Mouse (Mus musculus) heart, embryonic 12.5 days (tissue): ENCODE measurements at regions not wholly inside any gene's neighbourhood (a gene's known extent, or its start where the extent isn't known, plus 50 kb on each side); places are given as distances from the start of the nearest gene placed in this dataset.
"Not testable (repeated sequence)": the region's sequence is repeated elsewhere in the genome, so short reads cannot be mapped to it uniquely, and the experiment has no call there.

Source experiments
- ATAC-seq: fragments of 200-750 bp; cut with Nextera tagmentation; 2 replicates; pipeline ENCODE4 v1.8.0; 2017; ENCODE audit warnings: moderate TSS enrichment, moderate library complexity; ENCODE audit not compliant: insufficient number of reproducible peaks, low FRiP score
- H3K27ac ChIP-seq: fragments of 300-500 bp; sonication (generic); 2 replicates; pipeline ENCODE4 v1.5.1; 2016; ENCODE audit warnings: mild to moderate bottlenecking, moderate library complexity; ENCODE audit not compliant: poor library complexity, severe bottlenecking
- H3K27me3 ChIP-seq: fragments of 300-500 bp; sonication (generic); replicated peaks from 2 replicates; pipeline ENCODE4 v1.6.1; 2016; ENCODE audit warnings: mild to moderate bottlenecking, moderate library complexity
- H3K36me3 ChIP-seq: fragments of 300-500 bp; sonication (generic); 2 replicates; pipeline ENCODE4 v1.6.1; 2016; ENCODE audit warnings: mild to moderate bottlenecking, moderate library complexity
- H3K4me1 ChIP-seq: fragments of 300-500 bp; sonication (generic); replicated peaks from 2 replicates; pipeline ENCODE4 v1.6.1; 2016; ENCODE audit warnings: mild to moderate bottlenecking
- H3K4me2 ChIP-seq: fragments of 300-500 bp; sonication (generic); 2 replicates; pipeline ENCODE4 v1.6.1; 2016; ENCODE audit warnings: mild to moderate bottlenecking, moderate library complexity
- H3K4me3 ChIP-seq: fragments of 300-500 bp; sonication (generic); 2 replicates; pipeline ENCODE4 v1.5.1; 2016; ENCODE audit warnings: mild to moderate bottlenecking
- H3K9ac ChIP-seq: fragments of 300-500 bp; sonication (generic); 2 replicates; pipeline ENCODE4 v1.6.1; 2016; ENCODE audit warnings: mild to moderate bottlenecking, moderate library complexity
- H3K9me3 ChIP-seq: fragments of 300-500 bp; sonication (generic); replicated peaks from 2 replicates; pipeline ENCODE4 v1.6.1; 2016; ENCODE audit warnings: mild to moderate bottlenecking, moderate library complexity
- WGBS: fragments of 180-500 bp; shearing (Covaris S2); methylation state at CpG from one replicate; pipeline ENCODE4 v1.1.7; 2016; 5-methylcytosine and 5-hydroxymethylcytosine counted together

GRCm38 (mm10) chr2:133850485-133850884 is 298.5 kb downstream of the Bmp2 start:
- no peak for ATAC-seq
- no peak overlapping the region for H3K4me2 ChIP-seq
- H3K9me3 ChIP-seq: no peaks in the 10 kb centered on the region
- no peak overlapping the region for H3K4me3 ChIP-seq
- no peak overlapping the region for H3K27ac ChIP-seq
- no peaks in the 10 kb centered on the region for H3K36me3 ChIP-seq
- H3K9ac ChIP-seq: no peak overlapping the region
- H3K4me1 ChIP-seq: peaks cover 3% of the 10 kb centered on the region
- H3K27me3 ChIP-seq: no peaks in the 10 kb centered on the region

- whole genome bisulfite sequencing: 85% methylated on average over 8 of the region's 8 CpGs
- not testable (repeated sequence) for H3K4me3 ChIP-seq, H3K9ac ChIP-seq, H3K9me3 ChIP-seq, H3K4me2 ChIP-seq, H3K27ac ChIP-seq, H3K27me3 ChIP-seq, ATAC-seq, H3K36me3 ChIP-seq, H3K4me1 ChIP-seq
Observed at GRCm38 (mm10) chr2:133874982-133875381, 323.0 kb downstream of the Bmp2 start.

- ATAC-seq: no peak
Observed at GRCm38 (mm10) chr2:133883682-133884081, 331.7 kb downstream of the Bmp2 start.

GRCm38 (mm10) chr2:133906269-133906668 is 354.3 kb downstream of the Bmp2 start:
- no peak overlapping the region for H3K4me3 ChIP-seq
- no peak overlapping the region for H3K9ac ChIP-seq
- H3K4me2 ChIP-seq: no peak overlapping the region
- H3K36me3 ChIP-seq: no peaks in the 10 kb centered on the region
- 77% methylated on average over 6 of the region's 6 CpGs for WGBS
- H3K27me3 ChIP-seq: no peaks in the 10 kb centered on the region
- no peak overlapping the region for H3K27ac ChIP-seq
- H3K4me1 ChIP-seq: no peaks in the 10 kb centered on the region
- ATAC-seq: no peak
- no peaks in the 10 kb centered on the region for H3K9me3 ChIP-seq

More at GRCm38 (mm10) chr2:133883682-133884081, 331.7 kb downstream of the Bmp2 start:
- Histone ChIP-seq H3K4me2 (no peak overlapping the region), H3K4me1 (no peaks in the 10 kb centered on the region), H3K36me3 (no peaks in the 10 kb centered on the region), H3K27me3 (no peaks in the 10 kb centered on the region), H3K4me3 (no peak overlapping the region), H3K9me3 (no peaks in the 10 kb centered on the region), H3K9ac (no peak overlapping the region), H3K27ac (no peak overlapping the region)
